Mouse (Mus musculus): Measurements from ENCODE around the gene Rexo2. TPM values are rescaled to one million over a fixed set of nuclear protein-coding genes. Genes with fewer than 3 reads are reported as not detected.

Gene Rexo2
- polyA plus RNA-seq, 1 experiment from 2014 or later = 81.3 TPM

- Histone ChIP-seq H3K27ac (no peak overlapping the region), H3K9ac (no peak overlapping the region), H3K9me3 (replicated peaks) (no peaks in the 10 kb centered on the region), H3K36me3 (0 out of 2 replicates have a peak, but pooled peaks cover 9% of the 10 kb centered on the region), H3K4me2 (replicated peaks) (no peak overlapping the region), H3K4me3 (no peak overlapping the region), H3K27me3 (no peaks in the 10 kb centered on the region), H3K4me1 (no peaks in the 10 kb centered on the region)
- ATAC-seq (ENCODE audit: low FRiP score) = no peak
- WGBS = 97% methylated on average over 3 of the region's 3 CpGs
Measured at GRCm38 (mm10) chr9:48465671-48466070, 14.8 kb downstream of the Rexo2 start.

- 97% methylated on average over 3 of the region's 3 CpGs for WGBS
- no peak overlapping the region for H3K4me3 ChIP-seq
- 0 out of 2 replicates have a peak, but pooled peaks cover 6% of the 10 kb centered on the region for H3K36me3 ChIP-seq
- no peak overlapping the region for H3K4me2 ChIP-seq (replicated peaks)
- no peak overlapping the region for H3K9ac ChIP-seq
- H3K27ac ChIP-seq = no peak overlapping the region
- ATAC-seq (ENCODE audit: low FRiP score) = no peak
- H3K27me3 ChIP-seq = no peaks in the 10 kb centered on the region
- H3K4me1 ChIP-seq = no peaks in the 10 kb centered on the region
- no peaks in the 10 kb centered on the region for H3K9me3 ChIP-seq (replicated peaks)
Measured at GRCm38 (mm10) chr9:48461545-48461944, 18.9 kb downstream of the Rexo2 start.

- WGBS = 94% methylated on average over 8 of the region's 8 CpGs
- 0 out of 2 replicates have a peak, but pooled peaks cover 5% of the 10 kb centered on the region for H3K36me3 ChIP-seq
- no peaks in the 10 kb centered on the region for H3K4me1 ChIP-seq
- no peak overlapping the region for H3K9ac ChIP-seq
- no peaks in the 10 kb centered on the region for H3K27me3 ChIP-seq
- H3K4me2 ChIP-seq (replicated peaks) = no peak overlapping the region
- H3K27ac ChIP-seq = no peak overlapping the region
- no peaks in the 10 kb centered on the region for H3K9me3 ChIP-seq (replicated peaks)
- no peak for ATAC-seq (ENCODE audit: low FRiP score)
- H3K4me3 ChIP-seq = no peak overlapping the region
Measured at GRCm38 (mm10) chr9:48460720-48461119, 19.7 kb downstream of the Rexo2 start.

GRCm38 (mm10) chr9:48459391-48459790 lies 21.0 kb downstream of the Rexo2 start:
- Histone ChIP-seq H3K27me3 (no peaks in the 10 kb centered on the region), H3K4me2 (replicated peaks) (no peak overlapping the region), H3K27ac (no peak overlapping the region), H3K36me3 (no peaks in the 10 kb centered on the region), H3K4me3 (no peak overlapping the region), H3K9me3 (replicated peaks) (no peaks in the 10 kb centered on the region), H3K9ac (no peak overlapping the region), H3K4me1 (no peaks in the 10 kb centered on the region)
- ATAC-seq (ENCODE audit: low FRiP score) = no peak
- WGBS = 94% methylated on average over 5 of the region's 5 CpGs

- Histone ChIP-seq H3K27me3 (no peaks in the 10 kb centered on the region), H3K9me3 (replicated peaks) (no peaks in the 10 kb centered on the region), H3K27ac (no peak overlapping the region), H3K4me3 (no peak overlapping the region), H3K4me1 (no peaks in the 10 kb centered on the region), H3K4me2 (replicated peaks) (no peak overlapping the region), H3K9ac (no peak overlapping the region), H3K36me3 (no peaks in the 10 kb centered on the region)
- ATAC-seq (ENCODE audit: low FRiP score) = no peak
- 70% methylated on average over 3 of the region's 3 CpGs for WGBS
Measured at GRCm38 (mm10) chr9:48458879-48459278, 21.5 kb downstream of the Rexo2 start.

- H3K27ac ChIP-seq = no peak overlapping the region
- no peaks in the 10 kb centered on the region for H3K9me3 ChIP-seq (replicated peaks)
- H3K4me3 ChIP-seq = no peak overlapping the region
- H3K4me2 ChIP-seq (replicated peaks) = no peak overlapping the region
- 89% methylated on average over 3 of the region's 3 CpGs for WGBS
- H3K36me3 ChIP-seq = no peaks in the 10 kb centered on the region
- ATAC-seq (ENCODE audit: low FRiP score) = no peak
- no peaks in the 10 kb centered on the region for H3K27me3 ChIP-seq
- H3K9ac ChIP-seq = no peak overlapping the region
- no peaks in the 10 kb centered on the region for H3K4me1 ChIP-seq
Measured at GRCm38 (mm10) chr9:48455961-48456360, 24.5 kb downstream of the Rexo2 start.

GRCm38 (mm10) chr9:48450066-48450465 lies 30.4 kb downstream of the Rexo2 start:
- Histone ChIP-seq H3K27ac (no peak overlapping the region), H3K4me1 (no peaks in the 10 kb centered on the region), H3K36me3 (no peaks in the 10 kb centered on the region), H3K4me3 (no peak overlapping the region), H3K9ac (no peak overlapping the region), H3K9me3 (replicated peaks) (no peaks in the 10 kb centered on the region), H3K4me2 (replicated peaks) (no peak overlapping the region), H3K27me3 (no peaks in the 10 kb centered on the region)
- no peak for ATAC-seq (ENCODE audit: low FRiP score)
- 91% methylated on average over 17 of the region's 17 CpGs for WGBS

- no peak for ATAC-seq (ENCODE audit: low FRiP score)
- H3K4me1 ChIP-seq = no peaks in the 10 kb centered on the region
- no peak overlapping the region for H3K4me3 ChIP-seq
- H3K27me3 ChIP-seq = no peaks in the 10 kb centered on the region
- H3K4me2 ChIP-seq (replicated peaks) = no peak overlapping the region
- 43% methylated on average over 5 of the region's 5 CpGs for WGBS
- H3K9ac ChIP-seq = no peak overlapping the region
- H3K36me3 ChIP-seq = no peaks in the 10 kb centered on the region
- H3K9me3 ChIP-seq (replicated peaks) = no peaks in the 10 kb centered on the region
- H3K27ac ChIP-seq = no peak overlapping the region
Measured at GRCm38 (mm10) chr9:48447783-48448209, 32.6 kb downstream of the Rexo2 start.

GRCm38 (mm10) chr9:48444821-48445220 lies 35.6 kb downstream of the Rexo2 start:
- Histone ChIP-seq H3K4me3 (no peak overlapping the region), H3K9me3 (replicated peaks) (no peaks in the 10 kb centered on the region), H3K36me3 (no peaks in the 10 kb centered on the region), H3K27me3 (no peaks in the 10 kb centered on the region), H3K27ac (no peak overlapping the region), H3K4me2 (replicated peaks) (no peak overlapping the region), H3K9ac (no peak overlapping the region), H3K4me1 (no peaks in the 10 kb centered on the region)
- 81% methylated on average over 2 of the region's 2 CpGs for WGBS
- no peak for ATAC-seq (ENCODE audit: low FRiP score)

GRCm38 (mm10) chr9:48443873-48444272 lies 36.5 kb downstream of the Rexo2 start:
- 98% methylated on average over 1 of the region's 1 CpGs for WGBS
- Histone ChIP-seq H3K9ac (no peak overlapping the region), H3K4me2 (replicated peaks) (no peak overlapping the region), H3K36me3 (no peaks in the 10 kb centered on the region), H3K27me3 (no peaks in the 10 kb centered on the region), H3K4me1 (no peaks in the 10 kb centered on the region), H3K9me3 (replicated peaks) (no peaks in the 10 kb centered on the region), H3K4me3 (no peak overlapping the region), H3K27ac (no peak overlapping the region)
- no peak for ATAC-seq (ENCODE audit: low FRiP score)

GRCm38 (mm10) chr9:48432449-48432848 lies 48.0 kb downstream of the Rexo2 start:
- ATAC-seq (ENCODE audit: low FRiP score) = no peak
- Histone ChIP-seq H3K27me3 (no peaks in the 10 kb centered on the region), H3K9me3 (replicated peaks) (no peaks in the 10 kb centered on the region), H3K4me3 (no peak overlapping the region), H3K4me2 (replicated peaks) (no peak overlapping the region), H3K4me1 (no peaks in the 10 kb centered on the region), H3K9ac (no peak overlapping the region), H3K27ac (no peak overlapping the region), H3K36me3 (no peaks in the 10 kb centered on the region)
- WGBS = 81% methylated on average over 8 of the region's 8 CpGs

GRCm38 (mm10) chr9:48427176-48427575 lies 53.2 kb downstream of the Rexo2 start:
- H3K4me2 ChIP-seq (replicated peaks) = no peak overlapping the region
- no peak overlapping the region for H3K27ac ChIP-seq
- no peaks in the 10 kb centered on the region for H3K9me3 ChIP-seq (replicated peaks)
- H3K4me3 ChIP-seq = no peak overlapping the region
- H3K27me3 ChIP-seq = no peaks in the 10 kb centered on the region
- no peak overlapping the region for H3K9ac ChIP-seq
- no peaks in the 10 kb centered on the region for H3K4me1 ChIP-seq
- ATAC-seq (ENCODE audit: low FRiP score) = no peak
- H3K36me3 ChIP-seq = no peaks in the 10 kb centered on the region
- 88% methylated on average over 7 of the region's 7 CpGs for WGBS

- Histone ChIP-seq H3K4me1 (no peaks in the 10 kb centered on the region), H3K27me3 (no peaks in the 10 kb centered on the region), H3K4me2 (replicated peaks) (no peak overlapping the region), H3K36me3 (no peaks in the 10 kb centered on the region), H3K9ac (no peak overlapping the region), H3K4me3 (no peak overlapping the region), H3K9me3 (replicated peaks) (no peaks in the 10 kb centered on the region), H3K27ac (no peak overlapping the region)
- 41% methylated on average over 1 of the region's 1 CpGs for WGBS
- no peak for ATAC-seq (ENCODE audit: low FRiP score)
Measured at GRCm38 (mm10) chr9:48423256-48423655, 57.2 kb downstream of the Rexo2 start.

Data from hindbrain, embryonic 12.5 days (tissue).